Mouse (Mus musculus): Measurements from ENCODE around the gene Gm21988. TPM values are rescaled to one million over a fixed set of nuclear protein-coding genes. Genes with fewer than 3 reads are reported as not detected.

The Gm21988 gene
- 1.0 TPM for polyA plus RNA-seq (2014; fragmentation: Illumina TruSeq; extraction: RNeasy Lipid Tissue Mini Kit (QIAGEN cat#74804); ENCODE audit: low read depth, low replicate concordance)

DNA sequence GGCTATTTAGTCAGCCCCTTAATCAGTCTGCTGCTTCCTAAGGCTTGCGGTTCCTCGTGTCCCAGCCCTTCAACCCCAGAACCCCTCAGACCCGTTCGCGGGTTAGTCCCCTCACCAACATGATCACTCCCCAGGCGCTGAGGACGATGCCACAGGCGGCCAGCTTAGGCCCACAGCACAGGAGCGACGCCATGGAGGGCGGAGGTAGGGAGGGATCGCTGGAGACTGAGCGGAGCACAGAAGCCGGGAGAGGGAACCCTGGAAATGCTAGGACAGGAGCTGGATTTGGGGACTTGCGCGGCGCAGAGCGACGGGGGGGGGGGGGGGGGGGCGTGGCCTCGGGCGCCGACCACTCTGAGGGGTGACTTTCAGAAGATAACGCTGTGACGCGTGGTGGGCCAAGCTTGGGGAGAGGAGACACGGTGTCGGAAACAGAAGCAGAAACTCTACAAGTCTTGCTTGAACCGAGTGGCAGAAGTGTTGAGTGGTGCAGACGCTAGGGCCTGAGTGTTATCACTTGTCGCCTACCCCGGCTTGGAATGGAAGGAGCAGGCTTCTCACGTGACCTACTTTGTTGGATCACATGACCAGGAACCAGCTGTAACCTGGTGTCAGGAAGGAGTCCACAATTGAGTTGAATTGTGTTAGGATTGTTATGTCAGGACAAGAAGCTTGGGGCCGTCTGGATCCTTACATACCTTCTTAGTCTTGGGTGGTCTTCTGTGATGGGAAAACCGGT lies at the start of gene Gm21988, which contains the start of gene Rnasek:
Gene Gm21988 (minus strand): TSS at position 290 of the 739 bp plus-strand sequence.
Gene Rnasek (minus strand): TSS at position 302 of the 739 bp plus-strand sequence.

GRCm38 (mm10) chr11:70254931-70255531 lies 15.4 kb upstream of the Gm21988 start, which contains the start of gene Alox12:
Gene Alox12 (minus strand): TSS chr11:70255353.

GRCm38 (mm10) chr11:70237457-70238167 lies 2.0 kb downstream of the Gm21988 start, which contains the start of gene 0610010K14Rik:
Gene 0610010K14Rik (minus strand): TSS chr11:70237914.

DNA sequence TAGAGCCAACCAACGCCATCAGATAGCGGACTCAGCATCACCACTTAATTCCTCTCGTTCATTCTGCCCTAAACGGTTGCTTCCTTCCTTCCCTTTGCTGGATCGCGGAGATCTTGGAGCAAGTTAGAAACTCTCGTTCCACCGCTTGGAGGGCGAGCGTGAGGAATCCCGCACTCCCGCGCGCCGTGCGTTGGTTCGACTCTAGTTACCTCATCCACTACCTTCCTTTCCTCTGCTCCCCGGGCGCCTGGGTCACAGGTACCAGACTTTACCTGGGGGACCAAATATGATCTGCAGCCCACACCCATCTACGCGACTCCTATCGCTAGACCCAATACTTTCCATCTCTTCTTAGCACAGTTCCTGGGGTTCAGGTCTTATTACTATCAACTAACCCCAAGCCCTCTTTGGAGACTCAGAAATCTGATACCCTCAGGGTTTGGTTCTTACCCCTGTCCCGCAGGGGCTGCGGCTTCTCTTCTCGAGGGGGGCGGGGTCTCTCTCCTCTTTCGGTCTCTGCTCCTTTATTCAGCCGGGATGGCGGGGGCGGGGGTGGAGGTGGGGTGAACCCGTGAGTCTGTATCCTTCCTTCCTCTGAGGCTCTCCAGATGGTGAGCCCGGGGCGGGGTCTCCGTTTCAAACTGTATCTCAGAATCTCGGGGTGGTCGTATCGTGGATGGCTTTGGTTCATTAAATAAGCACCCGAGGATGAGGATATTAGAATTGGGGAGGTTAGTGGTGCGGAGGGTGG lies 10.2 kb downstream of the Gm21988 start, which contains the start of gene Bcl6b:
Gene Bcl6b (minus strand): TSS at position 539 of the 751 bp plus-strand sequence.

GRCm38 (mm10) chr11:70220731-70221602 lies 18.7 kb downstream of the Gm21988 start, which contains the start of gene Slc16a13:
Gene Slc16a13 (minus strand): TSS chr11:70221064.

DNA sequence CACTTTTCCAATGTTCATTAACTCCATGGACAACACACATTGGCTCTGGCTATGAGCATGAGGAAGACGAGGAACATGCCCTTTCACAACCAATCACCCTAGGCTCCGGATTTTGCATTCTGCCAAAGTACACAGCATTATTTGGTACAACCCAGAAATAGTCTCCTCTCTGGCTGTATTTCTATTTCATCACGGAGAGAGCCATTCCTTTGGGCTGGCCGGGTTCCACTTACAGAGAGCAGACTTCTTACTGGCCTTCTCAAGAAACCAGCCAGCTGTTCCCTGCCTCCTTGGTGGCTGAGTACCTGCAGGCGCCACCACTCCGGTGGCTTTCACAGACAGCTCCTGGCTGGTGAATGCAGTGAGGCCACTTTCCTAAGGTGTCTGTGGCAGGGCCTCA lies 27.2 kb downstream of the Gm21988 start, which contains the start of gene Slc16a11:
Gene Slc16a11 (plus strand): TSS at position 330 of the 400 bp plus-strand sequence.

Other genes with a start within 250 kb of the Gm21988 start
- gene Gabarap, start 248.7 kb downstream of the Gm21988 start, polyA plus RNA-seq (2014; fragmentation: Illumina TruSeq; extraction: RNeasy Lipid Tissue Mini Kit (QIAGEN cat#74804); ENCODE audit: low read depth, low replicate concordance), result 367 TPM
- gene Phf23, start 244.1 kb downstream of the Gm21988 start, polyA plus RNA-seq (2014; fragmentation: Illumina TruSeq; extraction: RNeasy Lipid Tissue Mini Kit (QIAGEN cat#74804); ENCODE audit: low read depth, low replicate concordance), result 7.1 TPM
- 0.37 TPM for gene Dvl2, start 239.2 kb downstream of the Gm21988 start, polyA plus RNA-seq (2014; fragmentation: Illumina TruSeq; extraction: RNeasy Lipid Tissue Mini Kit (QIAGEN cat#74804); ENCODE audit: low read depth, low replicate concordance)
- gene Acadvl, start 224.4 kb downstream of the Gm21988 start, polyA plus RNA-seq (2014; fragmentation: Illumina TruSeq; extraction: RNeasy Lipid Tissue Mini Kit (QIAGEN cat#74804); ENCODE audit: low read depth, low replicate concordance), result 60.6 TPM
- 0.13 TPM for gene Dlg4, start 222.9 kb downstream of the Gm21988 start, polyA plus RNA-seq (2014; fragmentation: Illumina TruSeq; extraction: RNeasy Lipid Tissue Mini Kit (QIAGEN cat#74804); ENCODE audit: low read depth, low replicate concordance)
- 171 TPM for gene Asgr1, start 185.7 kb downstream of the Gm21988 start, polyA plus RNA-seq (2014; fragmentation: Illumina TruSeq; extraction: RNeasy Lipid Tissue Mini Kit (QIAGEN cat#74804); ENCODE audit: low read depth, low replicate concordance)
- 93.1 TPM for gene Asgr2, start 147.2 kb downstream of the Gm21988 start, polyA plus RNA-seq (2014; fragmentation: Illumina TruSeq; extraction: RNeasy Lipid Tissue Mini Kit (QIAGEN cat#74804); ENCODE audit: low read depth, low replicate concordance)
- 0.24 TPM for gene Mgl2, start 109.5 kb downstream of the Gm21988 start, polyA plus RNA-seq (2014; fragmentation: Illumina TruSeq; extraction: RNeasy Lipid Tissue Mini Kit (QIAGEN cat#74804); ENCODE audit: low read depth, low replicate concordance)
- gene Clec10a, start 83.6 kb downstream of the Gm21988 start, polyA plus RNA-seq (2014; fragmentation: Illumina TruSeq; extraction: RNeasy Lipid Tissue Mini Kit (QIAGEN cat#74804); ENCODE audit: low read depth, low replicate concordance), result 0.37 TPM
- gene Slc16a11, start 27.1 kb downstream of the Gm21988 start, polyA plus RNA-seq (2014; fragmentation: Illumina TruSeq; extraction: RNeasy Lipid Tissue Mini Kit (QIAGEN cat#74804); ENCODE audit: low read depth, low replicate concordance), result 0.61 TPM
- 0.53 TPM for gene Slc16a13, start 18.8 kb downstream of the Gm21988 start, polyA plus RNA-seq (2014; fragmentation: Illumina TruSeq; extraction: RNeasy Lipid Tissue Mini Kit (QIAGEN cat#74804); ENCODE audit: low read depth, low replicate concordance)
- gene Bcl6b, start 10.0 kb downstream of the Gm21988 start, polyA plus RNA-seq (2014; fragmentation: Illumina TruSeq; extraction: RNeasy Lipid Tissue Mini Kit (QIAGEN cat#74804); ENCODE audit: low read depth, low replicate concordance), result 1.5 TPM
- 2.0 TPM for gene 0610010K14Rik, start 1.9 kb downstream of the Gm21988 start, polyA plus RNA-seq (2014; fragmentation: Illumina TruSeq; extraction: RNeasy Lipid Tissue Mini Kit (QIAGEN cat#74804); ENCODE audit: low read depth, low replicate concordance)
- gene Rnasek, start within 50 bp of the Gm21988 start, polyA plus RNA-seq (2014; fragmentation: Illumina TruSeq; extraction: RNeasy Lipid Tissue Mini Kit (QIAGEN cat#74804); ENCODE audit: low read depth, low replicate concordance), result 21.2 TPM
- gene Alox12, start 15.5 kb upstream of the Gm21988 start, polyA plus RNA-seq (2014; fragmentation: Illumina TruSeq; extraction: RNeasy Lipid Tissue Mini Kit (QIAGEN cat#74804); ENCODE audit: low read depth, low replicate concordance), result 0.37 TPM
- not detected for gene Alox12e, start 82.8 kb upstream of the Gm21988 start, polyA plus RNA-seq (2014; fragmentation: Illumina TruSeq; extraction: RNeasy Lipid Tissue Mini Kit (QIAGEN cat#74804); ENCODE audit: low read depth, low replicate concordance)
- not detected for gene Alox15, start 112.2 kb upstream of the Gm21988 start, polyA plus RNA-seq (2014; fragmentation: Illumina TruSeq; extraction: RNeasy Lipid Tissue Mini Kit (QIAGEN cat#74804); ENCODE audit: low read depth, low replicate concordance)
- gene Pelp1, start 170.2 kb upstream of the Gm21988 start, polyA plus RNA-seq (2014; fragmentation: Illumina TruSeq; extraction: RNeasy Lipid Tissue Mini Kit (QIAGEN cat#74804); ENCODE audit: low read depth, low replicate concordance), result 1.6 TPM
- gene Arrb2, start 192.8 kb upstream of the Gm21988 start, polyA plus RNA-seq (2014; fragmentation: Illumina TruSeq; extraction: RNeasy Lipid Tissue Mini Kit (QIAGEN cat#74804); ENCODE audit: low read depth, low replicate concordance), result 1.6 TPM
- 4.3 TPM for gene Med11, start 212.1 kb upstream of the Gm21988 start, polyA plus RNA-seq (2014; fragmentation: Illumina TruSeq; extraction: RNeasy Lipid Tissue Mini Kit (QIAGEN cat#74804); ENCODE audit: low read depth, low replicate concordance)
- 0.82 TPM for gene Zmynd15, start 219.6 kb upstream of the Gm21988 start, polyA plus RNA-seq (2014; fragmentation: Illumina TruSeq; extraction: RNeasy Lipid Tissue Mini Kit (QIAGEN cat#74804); ENCODE audit: low read depth, low replicate concordance)
- gene Cxcl16, start 220.2 kb upstream of the Gm21988 start, polyA plus RNA-seq (2014; fragmentation: Illumina TruSeq; extraction: RNeasy Lipid Tissue Mini Kit (QIAGEN cat#74804); ENCODE audit: low read depth, low replicate concordance), result 4.2 TPM